In the genomic region with DNA sequence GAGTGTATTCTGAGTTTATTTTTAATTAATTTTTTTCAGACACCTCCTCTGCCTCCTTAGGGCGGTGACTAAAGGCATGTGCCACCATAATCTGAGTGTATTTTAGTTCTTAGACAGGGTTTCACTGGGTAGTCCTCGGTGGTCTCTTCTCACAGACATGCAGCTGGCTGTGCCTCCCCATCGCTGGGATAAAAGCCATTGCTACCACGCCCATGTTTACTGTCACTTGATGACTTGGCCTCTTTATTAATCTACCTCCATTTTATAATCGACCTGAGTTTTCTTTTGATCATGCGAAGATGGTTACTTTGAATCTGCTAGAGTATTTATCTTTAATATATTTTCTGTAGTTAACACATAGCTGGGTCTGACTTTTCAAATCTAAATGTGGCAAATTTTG, we compare ENCODE assay signal across 8 mouse cellular contexts. TPM values are rescaled to one million over a fixed set of nuclear protein-coding genes. Genes with fewer than 3 reads are reported as not detected.
A peak's percentile ranks its signal among the peaks of the same experiment; 100 is the strongest.
DNase-seq lines count a peak whose midpoint lies in the region; ATAC-seq and TF ChIP-seq lines count a peak whose summit lies in the region.

No protein-coding gene starts in this region.

- peak overlapping the region; percentile 72 for H3K9ac ChIP-seq in forebrain, embryonic 15.5 days (replicated peaks)
- H3K9ac ChIP-seq in liver, embryonic 12.5 days, result peak overlapping the region; percentile 74

- no peak for TF ChIP-seq CTCF in E14TG2a.4 (conservative IDR thresholded peaks at IDR 0.05; ENCODE audit: low read length)

- H3K9me3 ChIP-seq in E14TG2a.4 (ENCODE audit: low read length), result no peaks in the 10 kb centered on the region
- H3K9me3 ChIP-seq in forebrain, embryonic 15.5 days, result no peaks in the 10 kb centered on the region
- H3K9me3 ChIP-seq in liver, embryonic 12.5 days (replicated peaks), result no peaks in the 10 kb centered on the region

- peak overlapping the region; percentile 84 for H3K4me3 ChIP-seq in E14TG2a.4 (replicated peaks; ENCODE audit: low read length)
- peak overlapping the region; percentile 57 for H3K4me3 ChIP-seq in forebrain, embryonic 15.5 days
- peak overlapping the region; percentile 70 for H3K4me3 ChIP-seq in liver, embryonic 12.5 days

- peak; percentile 3 to 18 for DNase-seq in heart, adult 18-20 months
- DNase-seq in heart, adult 9 months (ENCODE audit: low spot score in 2 of 2), result no peak
- DNase-seq in ovary, adult 18-20 months (ENCODE audit: low spot score), result no peak
- DNase-seq in ovary, postnatal 36 days (ENCODE audit: low spot score), result no peak
- DNase-seq in thymus, postnatal 14 days, result no peak

- H3K4me2 ChIP-seq in forebrain, embryonic 15.5 days (replicated peaks), result peak overlapping the region; percentile 66
- H3K4me2 ChIP-seq in liver, embryonic 12.5 days, result peak overlapping the region; percentile 78

- peaks cover 55% of the 10 kb centered on the region for H3K4me1 ChIP-seq in E14TG2a.4 (replicated peaks; ENCODE audit: low read depth, low read length)
- peaks cover 17% of the 10 kb centered on the region for H3K4me1 ChIP-seq in forebrain, embryonic 15.5 days
- H3K4me1 ChIP-seq in liver, embryonic 12.5 days, result peaks cover 18% of the 10 kb centered on the region

- peak overlapping the region; percentile 92 for H3K27ac ChIP-seq in forebrain, embryonic 15.5 days (replicated peaks)
- H3K27ac ChIP-seq in liver, embryonic 12.5 days, result peak overlapping the region; percentile 77

- 26% methylated on average over 6 of the region's 6 CpGs for whole genome bisulfite sequencing in forebrain, embryonic 15.5 days
- 25% methylated on average over 6 of the region's 6 CpGs for WGBS in liver, embryonic 12.5 days (ENCODE audit: insufficient replicate concordance)

- H3K36me3 ChIP-seq in E14TG2a.4 (ENCODE audit: insufficient read depth, low read length), result peaks cover 17% of the 10 kb centered on the region
- H3K36me3 ChIP-seq in forebrain, embryonic 15.5 days, result no peaks in the 10 kb centered on the region
- H3K36me3 ChIP-seq in liver, embryonic 12.5 days, result no peaks in the 10 kb centered on the region

- H3K27me3 ChIP-seq in E14TG2a.4 (ENCODE audit: insufficient read depth, low read length), result no peaks in the 10 kb centered on the region
- no peaks in the 10 kb centered on the region for H3K27me3 ChIP-seq in forebrain, embryonic 15.5 days
- no peaks in the 10 kb centered on the region for H3K27me3 ChIP-seq in liver, embryonic 12.5 days (replicated peaks)

- ATAC-seq in forebrain, embryonic 15.5 days (replicated peaks), result peak; percentile 56
- ATAC-seq in liver, embryonic 12.5 days, result peak; percentile 67

RNA-seq across cellular contexts. Expression of gene Zfp59, which starts 0.5 kb away (rescaled TPM):
- 1 to 10 TPM; 2.5 to 2.7 TPM for total RNA-seq in heart, adult 18-20 months (2021)
- polyA plus RNA-seq in forebrain, embryonic 15.5 days (2015; fragmentation: Nextera tagmentation; extraction: Ambion mirVana), result 12.0 and 12.7 TPM in 2 replicates
- polyA plus RNA-seq in liver, embryonic 12.5 days (2016; fragmentation: Nextera tagmentation; extraction: Ambion mirVana), result 2.6 and 3.1 TPM in 2 replicates

RNA-seq across cellular contexts. Expression of gene Zfp607a, which starts 19.4 kb away (rescaled TPM):
- 1 to 10 TPM; 2.2 to 3.1 TPM for total RNA-seq in heart, adult 18-20 months (2021)
- 1.3 and 1.5 TPM in 2 replicates for polyA plus RNA-seq in forebrain, embryonic 15.5 days (2015; fragmentation: Nextera tagmentation; extraction: Ambion mirVana)
- polyA plus RNA-seq in liver, embryonic 12.5 days (2016; fragmentation: Nextera tagmentation; extraction: Ambion mirVana), result 2.1 and 2.2 TPM in 2 replicates

RNA-seq across cellular contexts. Expression of gene Zfp626, which starts 30.9 kb away (rescaled TPM):
- 1 to 10 TPM; 4.6 to 5.9 TPM for total RNA-seq in heart, adult 18-20 months (2021)
- 2.8 and 3.0 TPM in 2 replicates for polyA plus RNA-seq in forebrain, embryonic 15.5 days (2015; fragmentation: Nextera tagmentation; extraction: Ambion mirVana)
- 0.89 and 1.0 TPM in 2 replicates for polyA plus RNA-seq in liver, embryonic 12.5 days (2016; fragmentation: Nextera tagmentation; extraction: Ambion mirVana)

Comparison
In these comparisons a context has a peak if more than half of its experiments do, and no peak if none do; other contexts are left out.
1. DNase-seq: peak in heart, adult 18-20 months (2 of 2); none in heart, adult 9 months (0 of 2), ovary, adult 18-20 months (single experiment), ovary, postnatal 36 days (single experiment) and thymus, postnatal 14 days (single experiment).
2. Peak in every context shown above with its lines, with median percentiles within 50 percentile points of each other: H3K4me3 ChIP-seq.